Mouse (Mus musculus): ENCODE results near the gene Ddx46. TPM values are rescaled to one million over a fixed set of nuclear protein-coding genes. Genes with fewer than 3 reads are reported as not detected.
"Not testable (repeated sequence)": the region's sequence is repeated elsewhere in the genome, so short reads cannot be mapped to it uniquely, and the experiment has no call there.

Ddx46 gene
- polyA plus RNA-seq, 1 experiment from 2014 or later = 45.1 TPM

- H3K4me1 ChIP-seq (replicated peaks) = peaks cover 11% of the 10 kb centered on the region
- H3K36me3 ChIP-seq = peaks cover 60% of the 10 kb centered on the region
- H3K9ac ChIP-seq (replicated peaks); ATAC-seq (ENCODE audit: insufficient number of reproducible peaks, insufficient read depth, low FRiP score, low TSS enrichment, low read depth); H3K27me3 ChIP-seq; H3K4me2 ChIP-seq; H3K4me3 ChIP-seq (replicated peaks); H3K27ac ChIP-seq; H3K9me3 ChIP-seq: not testable (repeated sequence)
- WGBS = 61% methylated on average over 8 of the region's 8 CpGs
Measured at GRCm38 (mm10) chr13:55640480-55640879, 5.7 kb downstream of the Ddx46 start.

GRCm38 (mm10) chr13:55644525-55644924, 9.7 kb downstream of the Ddx46 start:
- peaks cover 78% of the 10 kb centered on the region for H3K36me3 ChIP-seq

GRCm38 (mm10) chr13:55650098-55650497, 15.3 kb downstream of the Ddx46 start:
- H3K4me1 ChIP-seq (replicated peaks) = no peaks in the 10 kb centered on the region
- H3K4me2 ChIP-seq = no peak overlapping the region
- 87% methylated on average over 12 of the region's 12 CpGs for WGBS
- H3K36me3 ChIP-seq = peaks cover 100% of the 10 kb centered on the region
- no peak overlapping the region for H3K4me3 ChIP-seq (replicated peaks)
- ATAC-seq (ENCODE audit: insufficient number of reproducible peaks, insufficient read depth, low FRiP score, low TSS enrichment, low read depth) = no peak
- no peaks in the 10 kb centered on the region for H3K27me3 ChIP-seq
- no peaks in the 10 kb centered on the region for H3K9me3 ChIP-seq
- H3K27ac ChIP-seq = no peak overlapping the region
- H3K9ac ChIP-seq (replicated peaks) = no peak overlapping the region

More at GRCm38 (mm10) chr13:55644525-55644924, 9.7 kb downstream of the Ddx46 start:
- H3K4me1 ChIP-seq (replicated peaks) = no peaks in the 10 kb centered on the region
- no peak overlapping the region for H3K27ac ChIP-seq
- no peaks in the 10 kb centered on the region for H3K9me3 ChIP-seq
- H3K9ac ChIP-seq (replicated peaks) = no peak overlapping the region
- H3K27me3 ChIP-seq = no peaks in the 10 kb centered on the region
- H3K4me2 ChIP-seq = no peak overlapping the region
- H3K4me3 ChIP-seq (replicated peaks) = no peak overlapping the region
- 89% methylated on average over 2 of the region's 2 CpGs for WGBS
- no peak for ATAC-seq (ENCODE audit: insufficient number of reproducible peaks, insufficient read depth, low FRiP score, low TSS enrichment, low read depth)

- Histone ChIP-seq H3K36me3 (peaks cover 100% of the 10 kb centered on the region), H3K9ac (replicated peaks) (no peak overlapping the region), H3K4me1 (replicated peaks) (no peaks in the 10 kb centered on the region), H3K27ac (no peak overlapping the region), H3K4me3 (replicated peaks) (no peak overlapping the region), H3K4me2 (no peak overlapping the region), H3K9me3 (no peaks in the 10 kb centered on the region), H3K27me3 (no peaks in the 10 kb centered on the region)
- 93% methylated on average over 6 of the region's 6 CpGs for WGBS
- no peak for ATAC-seq (ENCODE audit: insufficient number of reproducible peaks, insufficient read depth, low FRiP score, low TSS enrichment, low read depth)
Measured at GRCm38 (mm10) chr13:55650980-55651379, 16.2 kb downstream of the Ddx46 start.

GRCm38 (mm10) chr13:55668550-55668949, 33.7 kb downstream of the Ddx46 start:
- no peak for ATAC-seq (ENCODE audit: insufficient number of reproducible peaks, insufficient read depth, low FRiP score, low TSS enrichment, low read depth)
- WGBS = 85% methylated on average over 6 of the region's 6 CpGs
- Histone ChIP-seq H3K27ac (no peak overlapping the region), H3K36me3 (peaks cover 93% of the 10 kb centered on the region), H3K9me3 (0 out of 2 replicates have a peak, but pooled peaks cover 4% of the 10 kb centered on the region), H3K4me3 (replicated peaks) (no peak overlapping the region), H3K9ac (replicated peaks) (no peak overlapping the region), H3K4me1 (replicated peaks) (no peaks in the 10 kb centered on the region), H3K27me3 (no peaks in the 10 kb centered on the region), H3K4me2 (no peak overlapping the region)

GRCm38 (mm10) chr13:55672711-55673110, 37.9 kb downstream of the Ddx46 start:
- H3K9ac ChIP-seq (replicated peaks) = no peak overlapping the region
- ATAC-seq (ENCODE audit: insufficient number of reproducible peaks, insufficient read depth, low FRiP score, low TSS enrichment, low read depth) = no peak
- no peak overlapping the region for H3K27ac ChIP-seq
- no peak overlapping the region for H3K4me2 ChIP-seq
- no peaks in the 10 kb centered on the region for H3K27me3 ChIP-seq
- H3K36me3 ChIP-seq = peaks cover 91% of the 10 kb centered on the region
- H3K4me1 ChIP-seq (replicated peaks) = no peaks in the 10 kb centered on the region
- 0 out of 2 replicates have a peak, but pooled peaks cover 4% of the 10 kb centered on the region for H3K9me3 ChIP-seq
- WGBS = 93% methylated on average over 6 of the region's 6 CpGs
- H3K4me3 ChIP-seq (replicated peaks) = no peak overlapping the region

GRCm38 (mm10) chr13:55677364-55677763, 42.5 kb downstream of the Ddx46 start:
- H3K36me3 ChIP-seq = peaks cover 85% of the 10 kb centered on the region
- H3K4me3 ChIP-seq (replicated peaks) = no peak overlapping the region
- WGBS = 74% methylated on average over 8 of the region's 8 CpGs

GRCm38 (mm10) chr13:55682201-55682600, 47.4 kb downstream of the Ddx46 start:
- H3K36me3 ChIP-seq = peaks cover 49% of the 10 kb centered on the region
- no peaks in the 10 kb centered on the region for H3K27me3 ChIP-seq
- H3K4me2 ChIP-seq = no peak overlapping the region
- no peaks in the 10 kb centered on the region for H3K9me3 ChIP-seq
- no peak overlapping the region for H3K9ac ChIP-seq (replicated peaks)
- 89% methylated on average over 9 of the region's 9 CpGs for WGBS
- H3K4me1 ChIP-seq (replicated peaks) = peaks cover 4% of the 10 kb centered on the region; the same call in 1 of the 2 replicates
- ATAC-seq (ENCODE audit: insufficient number of reproducible peaks, insufficient read depth, low FRiP score, low TSS enrichment, low read depth) = no peak
- no peak overlapping the region for H3K27ac ChIP-seq
- no peak overlapping the region for H3K4me3 ChIP-seq (replicated peaks)

More at GRCm38 (mm10) chr13:55677364-55677763, 42.5 kb downstream of the Ddx46 start:
- no peak for ATAC-seq (ENCODE audit: insufficient number of reproducible peaks, insufficient read depth, low FRiP score, low TSS enrichment, low read depth)
- Histone ChIP-seq H3K9me3 (no peaks in the 10 kb centered on the region), H3K27ac (no peak overlapping the region), H3K27me3 (no peaks in the 10 kb centered on the region), H3K4me2 (no peak overlapping the region), H3K9ac (replicated peaks) (no peak overlapping the region), H3K4me1 (replicated peaks) (no peaks in the 10 kb centered on the region)

GRCm38 (mm10) chr13:55683581-55683980, 48.8 kb downstream of the Ddx46 start:
- no peak for ATAC-seq (ENCODE audit: insufficient number of reproducible peaks, insufficient read depth, low FRiP score, low TSS enrichment, low read depth)
- 88% methylated on average over 3 of the region's 3 CpGs for WGBS
- no peak overlapping the region for H3K9ac ChIP-seq (replicated peaks)
- H3K27me3 ChIP-seq = no peaks in the 10 kb centered on the region
- H3K4me3 ChIP-seq (replicated peaks) = no peak overlapping the region
- H3K27ac ChIP-seq = no peak overlapping the region
- H3K9me3 ChIP-seq = no peaks in the 10 kb centered on the region
- no peak overlapping the region for H3K4me2 ChIP-seq
- H3K4me1 ChIP-seq (replicated peaks) = peaks cover 10% of the 10 kb centered on the region; the same call in 1 of the 2 replicates
- peaks cover 35% of the 10 kb centered on the region for H3K36me3 ChIP-seq

GRCm38 (mm10) chr13:55686107-55686633, 51.3 kb downstream of the Ddx46 start:
- no peak for ATAC-seq (ENCODE audit: insufficient number of reproducible peaks, insufficient read depth, low FRiP score, low TSS enrichment, low read depth)
- peaks cover 10% of the 10 kb centered on the region; the same call in 1 of the 2 replicates for H3K4me1 ChIP-seq (replicated peaks)
- 64% methylated on average over 9 of the region's 9 CpGs for WGBS
- 0 out of 2 replicates have a peak overlapping the region, but pooled peaks have one; percentile 1 for H3K4me2 ChIP-seq
- H3K9me3 ChIP-seq = no peaks in the 10 kb centered on the region
- peak overlapping the region; percentile 54; the same call in 1 of the 2 replicates for H3K27ac ChIP-seq
- peaks cover 11% of the 10 kb centered on the region; the same call in 1 of the 2 replicates for H3K36me3 ChIP-seq
- H3K9ac ChIP-seq (replicated peaks) = 0 out of 2 replicates have a peak overlapping the region, but pooled peaks have one; percentile 23
- H3K27me3 ChIP-seq = no peaks in the 10 kb centered on the region
- no peak overlapping the region for H3K4me3 ChIP-seq (replicated peaks)

- H3K27me3 ChIP-seq = no peaks in the 10 kb centered on the region
- WGBS = 33% methylated on average over 4 of the region's 4 CpGs
- H3K9me3 ChIP-seq = no peaks in the 10 kb centered on the region
- 0 out of 2 replicates have a peak, but pooled peaks cover 4% of the 10 kb centered on the region for H3K36me3 ChIP-seq
- no peak for ATAC-seq (ENCODE audit: insufficient number of reproducible peaks, insufficient read depth, low FRiP score, low TSS enrichment, low read depth)
- 0 out of 2 replicates have a peak overlapping the region, but pooled peaks have one; percentile 17 for H3K27ac ChIP-seq
- no peak overlapping the region for H3K4me3 ChIP-seq (replicated peaks)
- no peak overlapping the region for H3K4me2 ChIP-seq
- no peak overlapping the region for H3K9ac ChIP-seq (replicated peaks)
- H3K4me1 ChIP-seq (replicated peaks) = peaks cover 10% of the 10 kb centered on the region; the same call in 1 of the 2 replicates
Measured at GRCm38 (mm10) chr13:55687927-55688602, 53.2 kb downstream of the Ddx46 start.
